Mouse (Mus musculus) spleen, adult 2 months (tissue): Measurements from ENCODE around the gene Tlr9.

ENCODE experiments used
- CTCF ChIP-seq: fragments of 200-500 bp; IDR thresholded peaks from 2 replicates; pipeline ENCODE4 v1.5.1; 2011; ENCODE audit warnings: mild to moderate bottlenecking, inconsistent platforms; ENCODE audit not compliant: insufficient read depth, insufficient read length, insufficient replicate concordance; ENCODE audit errors: extremely low read depth
- POLR2A ChIP-seq: fragments of 200-500 bp; IDR thresholded peaks from 2 replicates; pipeline ENCODE4 v1.6.1; 2011; ENCODE audit warnings: low read depth, low read length, inconsistent platforms

GRCm38 (mm10) chr9:106233953-106234352 lies 11.6 kb downstream of the Tlr9 start:
- TF ChIP-seq POLR2A (no peak), CTCF (no peak)
